In genomic region chr16:38653390-38653871, GRCm38 (mm10) we compare ENCODE assay signal across 8 mouse cellular contexts. TPM values are rescaled to one million over a fixed set of nuclear protein-coding genes. Genes with fewer than 3 reads are reported as not detected.
DNase-seq lines count a peak whose midpoint lies in the region; ATAC-seq lines count a peak whose summit lies in the region.

No protein-coding gene starts in this region.

- WGBS in liver, embryonic 13.5 days (ENCODE audit: insufficient replicate concordance) = 3% methylated on average over 10 of the region's 10 CpGs
- 14% methylated on average over 10 of the region's 10 CpGs for WGBS in stomach, embryonic 16.5 days

- peak; percentile 89 for ATAC-seq in common myeloid progenitor, adult 5-6 weeks (replicated peaks; ENCODE audit: low read depth, poor library complexity, severe bottlenecking)
- peak; percentile 63 for ATAC-seq in liver, embryonic 13.5 days (ENCODE audit: low read depth)
- ATAC-seq in stomach, embryonic 16.5 days (ENCODE audit: insufficient read depth, low FRiP score) = peak; percentile 66; the same call in 1 of the 2 replicates

- H3K9ac ChIP-seq in liver, embryonic 13.5 days = no peak overlapping the region
- H3K9ac ChIP-seq in stomach, embryonic 16.5 days (ENCODE audit: low read length) = 0 out of 2 replicates have a peak overlapping the region, but pooled peaks have one; percentile 26

- H3K4me3 ChIP-seq in liver, embryonic 13.5 days (replicated peaks) = no peak overlapping the region
- no peak overlapping the region for H3K4me3 ChIP-seq in stomach, embryonic 16.5 days (replicated peaks; ENCODE audit: low read length)

- H3K36me3 ChIP-seq in liver, embryonic 13.5 days = no peaks in the 10 kb centered on the region
- no peaks in the 10 kb centered on the region for H3K36me3 ChIP-seq in stomach, embryonic 16.5 days (ENCODE audit: control insufficient read depth, insufficient read depth, low read length)

- no peak overlapping the region for H3K4me2 ChIP-seq in liver, embryonic 13.5 days
- no peak overlapping the region for H3K4me2 ChIP-seq in stomach, embryonic 16.5 days (ENCODE audit: low read depth, low read length)

- peak; percentile 21 for DNase-seq in kidney, adult 9 months
- no peak for DNase-seq in kidney, adult 11 months
- peak; percentile 70 for DNase-seq in heart, postnatal 4 days
- peak; percentile 26 for DNase-seq in liver, embryonic 13.5 days
- no peak for DNase-seq in c-Kit-positive CD71-positive TER-119-positive erythroid progenitor cells, embryonic 14.5 days (ENCODE audit: low spot score)
- no peak for DNase-seq in frontal cortex, postnatal 36 days (ENCODE audit: low spot score in 2 of 2)

- no peaks in the 10 kb centered on the region for H3K9me3 ChIP-seq in liver, embryonic 13.5 days (replicated peaks)
- H3K9me3 ChIP-seq in stomach, embryonic 16.5 days (replicated peaks; ENCODE audit: control insufficient read depth, low read length) = no peaks in the 10 kb centered on the region

- peaks cover 55% of the 10 kb centered on the region for H3K27me3 ChIP-seq in liver, embryonic 13.5 days
- H3K27me3 ChIP-seq in stomach, embryonic 16.5 days (ENCODE audit: control insufficient read depth, insufficient read depth, low read length) = no peaks in the 10 kb centered on the region

- H3K27ac ChIP-seq in liver, embryonic 13.5 days = no peak overlapping the region
- H3K27ac ChIP-seq in stomach, embryonic 16.5 days (ENCODE audit: low read length) = peak overlapping the region; percentile 38

- H3K4me1 ChIP-seq in liver, embryonic 13.5 days (replicated peaks) = peaks cover 12% of the 10 kb centered on the region
- peaks cover 37% of the 10 kb centered on the region for H3K4me1 ChIP-seq in stomach, embryonic 16.5 days (ENCODE audit: control insufficient read depth, insufficient read depth, low read length)

RNA-seq across cellular contexts. Expression of gene Arhgap31, which starts 59.6 kb away (rescaled TPM):
- total RNA-seq in common myeloid progenitor, adult 5-6 weeks (2017) = 4.0 and 4.5 TPM in 2 replicates
- total RNA-seq in heart, postnatal 4 days (2021) = 10 to 100 TPM; 68.2 to 73.4 TPM
- polyA plus RNA-seq in liver, embryonic 13.5 days (2015; fragmentation: Nextera tagmentation; extraction: Ambion mirVana) = 1.2 and 1.6 TPM in 2 replicates
- 8.8 and 10.9 TPM in 2 replicates for polyA plus RNA-seq in stomach, embryonic 16.5 days (2015; fragmentation: Nextera tagmentation; extraction: Ambion mirVana)

Comparison
In these comparisons a context has a peak if more than half of its experiments do, and no peak if none do; other contexts are left out.
1. DNase-seq: peak in kidney, adult 9 months (single experiment), heart, postnatal 4 days (single experiment) and liver, embryonic 13.5 days (single experiment); none in kidney, adult 11 months (single experiment), c-Kit-positive CD71-positive TER-119-positive erythroid progenitor cells, embryonic 14.5 days (single experiment) and frontal cortex, postnatal 36 days (0 of 2).
2. RNA of gene Arhgap31, which starts 59.6 kb away (total RNA-seq): 68.2 to 73.4 TPM in heart, postnatal 4 days; 4.0 to 4.5 TPM in common myeloid progenitor, adult 5-6 weeks; every median in the first group is over 10 times any median in the second.
3. Peak in every context shown above with its lines, with median percentiles within 50 percentile points of each other: ATAC-seq.